In the genomic region with DNA sequence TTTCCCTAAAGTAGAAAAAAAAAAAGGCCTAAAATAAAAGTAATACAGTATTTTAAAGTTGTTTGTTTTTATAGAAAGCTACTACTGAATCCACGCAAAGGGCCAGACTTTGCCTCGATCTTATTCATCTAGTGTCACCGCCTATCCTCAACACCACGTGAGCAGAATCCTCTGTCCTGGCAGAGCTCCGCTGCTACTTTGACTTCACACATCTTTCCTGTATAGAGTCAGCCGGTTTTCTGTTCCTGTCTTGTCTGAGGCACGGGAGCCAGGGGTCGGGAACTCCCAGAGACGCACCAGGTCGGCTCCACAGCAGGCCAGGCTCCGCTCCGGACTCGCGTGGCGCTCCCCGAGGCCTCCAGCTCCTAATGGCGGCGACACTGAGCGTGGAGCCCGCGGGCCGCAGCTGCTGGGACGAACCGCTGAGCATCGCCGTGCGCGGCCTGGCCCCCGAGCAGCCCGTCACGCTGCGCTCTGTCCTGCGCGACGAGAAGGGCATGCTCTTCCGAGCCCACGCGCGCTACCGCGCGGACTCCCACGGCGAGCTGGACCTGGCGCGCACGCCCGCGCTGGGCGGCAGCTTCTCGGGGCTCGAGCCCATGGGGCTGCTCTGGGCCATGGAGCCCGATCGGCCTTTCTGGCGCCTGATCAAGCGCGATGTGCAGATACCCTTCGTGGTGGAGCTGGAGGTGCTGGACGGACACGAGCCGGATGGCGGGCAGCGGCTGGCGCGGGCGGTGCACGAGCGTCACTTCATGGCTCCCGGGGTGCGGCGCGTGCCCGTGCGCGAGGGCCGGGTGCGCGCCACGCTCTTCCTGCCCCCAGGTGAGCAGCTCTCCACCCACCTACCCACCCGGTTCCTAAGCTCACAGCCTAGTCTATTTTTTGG, we compare ENCODE assay signal across 8 mouse cellular contexts. TPM values are rescaled to one million over a fixed set of nuclear protein-coding genes. Genes with fewer than 3 reads are reported as not detected.
DNase-seq lines count a peak whose midpoint lies in the region; ATAC-seq and TF ChIP-seq lines count a peak whose summit lies in the region.
"Not testable (repeated sequence)": the region's sequence is repeated elsewhere in the genome, so short reads cannot be mapped to it uniquely, and the experiment has no call there.

TSS of gene Acot6 (plus strand) at position 51 of the 889 bp plus-strand sequence.

- not testable (repeated sequence) for TF ChIP-seq CTCF in ES-Bruce4 (IDR thresholded peaks at IDR 0.05; ENCODE audit: low read depth, low read length)
- peak; percentile 37 for TF ChIP-seq CTCF in stomach, postnatal 0 days (IDR thresholded peaks at IDR 0.05; ENCODE audit: low read depth)

- intact Hi-C loops in heart, postnatal 36 days (cut with DNase I), result not testable (repeated sequence)

- WGBS in forebrain, embryonic 16.5 days, result under 1% methylated on average over 70 of the region's 80 CpGs
- under 1% methylated on average over 60 of the region's 80 CpGs for WGBS in liver, embryonic 16.5 days (ENCODE audit: insufficient replicate concordance)
- under 1% methylated on average over 50 of the region's 80 CpGs for WGBS in stomach, postnatal 0 days

- peak within 1 kb of the TSS; percentile 73 for H3K4me2 ChIP-seq in forebrain, embryonic 16.5 days (ENCODE audit: low read length)
- peak within 1 kb of the TSS; percentile 77 for H3K4me2 ChIP-seq in liver, embryonic 16.5 days (ENCODE audit: low read depth, low read length)
- H3K4me2 ChIP-seq in stomach, postnatal 0 days (replicated peaks; ENCODE audit: low read depth), result peak within 1 kb of the TSS; percentile 64

- not testable (repeated sequence) for H3K27me3 ChIP-seq in ES-Bruce4 (ENCODE audit: control insufficient read depth, insufficient read depth, low read length, poor library complexity, severe bottlenecking); forebrain, embryonic 16.5 days (replicated peaks; ENCODE audit: control insufficient read depth, insufficient read depth, low read length); liver, embryonic 16.5 days (ENCODE audit: control insufficient read depth, insufficient read depth, low read depth, low read length); stomach, postnatal 0 days (ENCODE audit: control insufficient read depth, insufficient read depth, low read length)

- peak within 1 kb of the TSS; percentile 62 for H3K4me3 ChIP-seq in ES-Bruce4 (ENCODE audit: low read depth, low read length)
- peak within 1 kb of the TSS; percentile 59 for H3K4me3 ChIP-seq in forebrain, embryonic 16.5 days (replicated peaks; ENCODE audit: low read length)
- peak within 1 kb of the TSS; percentile 61 for H3K4me3 ChIP-seq in liver, embryonic 16.5 days (ENCODE audit: low read depth, low read length)
- H3K4me3 ChIP-seq in stomach, postnatal 0 days (ENCODE audit: low read depth, low read length), result peak within 1 kb of the TSS; percentile 52

- TF ChIP-seq EP300 in ES-Bruce4 (IDR thresholded peaks at IDR 0.05; ENCODE audit: insufficient read depth, low read depth, low read length); stomach, postnatal 0 days (optimal IDR thresholded peaks at IDR 0.05): not testable (repeated sequence)

- ATAC-seq in forebrain, embryonic 16.5 days, result peak; percentile 82
- peak; percentile 62; the same call in 1 of the 2 replicates for ATAC-seq in liver, embryonic 16.5 days (ENCODE audit: low read depth)
- ATAC-seq in stomach, postnatal 0 days (ENCODE audit: low FRiP score, low TSS enrichment), result peak; percentile 81

- H3K27ac ChIP-seq in ES-Bruce4 (ENCODE audit: insufficient read depth, low read length); liver, embryonic 16.5 days (ENCODE audit: low read length): not testable (repeated sequence)
- peak within 1 kb of the TSS; percentile 44; the same call in 1 of the 2 replicates for H3K27ac ChIP-seq in forebrain, embryonic 16.5 days (ENCODE audit: low read length)
- H3K27ac ChIP-seq in stomach, postnatal 0 days (replicated peaks), result peak within 1 kb of the TSS; percentile 76

- peak; percentile 49 for DNase-seq in cerebellum, adult 8-10 months
- peak; percentile 43 to 53 for DNase-seq in heart, postnatal 36 days
- DNase-seq in kidney, postnatal 4 days, result peak; percentile 65 to 77
- DNase-seq in neural tube, embryonic 10.5 days (ENCODE audit: extremely low spot score, low spot score), result peak; percentile 73
- DNase-seq in stomach, postnatal 0 days (ENCODE audit: low spot score), result peak; percentile 56

- not testable (repeated sequence) for H3K36me3 ChIP-seq in ES-Bruce4 (ENCODE audit: control insufficient read depth, insufficient read depth, low read length, poor library complexity, severe bottlenecking); forebrain, embryonic 16.5 days (ENCODE audit: control insufficient read depth, insufficient read depth); liver, embryonic 16.5 days (ENCODE audit: control insufficient read depth, insufficient read depth); stomach, postnatal 0 days (ENCODE audit: control insufficient read depth, insufficient read depth, low read length)

- TF ChIP-seq POLR2A in ES-Bruce4 (IDR thresholded peaks at IDR 0.05; ENCODE audit: insufficient read depth, low read length), result not testable (repeated sequence)

- H3K9ac ChIP-seq in ES-Bruce4 (ENCODE audit: low read depth, poor library complexity, severe bottlenecking), result peak within 1 kb of the TSS; percentile 38
- H3K9ac ChIP-seq in forebrain, embryonic 16.5 days (replicated peaks; ENCODE audit: low read depth, low read length), result peak within 1 kb of the TSS; percentile 66
- peak within 1 kb of the TSS; percentile 56 for H3K9ac ChIP-seq in liver, embryonic 16.5 days (ENCODE audit: low read depth, low read length)
- H3K9ac ChIP-seq in stomach, postnatal 0 days (ENCODE audit: low read length), result peak within 1 kb of the TSS; percentile 72

- H3K9me3 ChIP-seq in ES-Bruce4 (replicated peaks; ENCODE audit: control insufficient read depth, insufficient read depth, low read length, poor library complexity, severe bottlenecking); forebrain, embryonic 16.5 days (ENCODE audit: control insufficient read depth, low read length); liver, embryonic 16.5 days (replicated peaks; ENCODE audit: control insufficient read depth, low read length); stomach, postnatal 0 days (ENCODE audit: control insufficient read depth, low read length): not testable (repeated sequence)

- not testable (repeated sequence) for H3K4me1 ChIP-seq in ES-Bruce4 (ENCODE audit: control insufficient read depth, insufficient read depth, low read length); forebrain, embryonic 16.5 days (replicated peaks; ENCODE audit: control insufficient read depth, insufficient read depth, low read length); liver, embryonic 16.5 days (ENCODE audit: control insufficient read depth, low read depth, low read length); stomach, postnatal 0 days (replicated peaks; ENCODE audit: control insufficient read depth, insufficient read depth)

RNA-seq across cellular contexts. Expression of gene Acot6, which starts in this region (rescaled TPM):
- 0.78 and 1.1 TPM in 2 replicates for polyA plus RNA-seq in ES-Bruce4 (2011; ENCODE audit: insufficient read depth, insufficient read length, low read depth, missing spikeins)
- 1.4 and 1.6 TPM in 2 replicates for polyA plus RNA-seq in forebrain, embryonic 16.5 days (2015; fragmentation: Nextera tagmentation; extraction: Ambion mirVana)
- total RNA-seq in heart, postnatal 36 days (2021), result 1 to 10 TPM; 1.7 to 3.3 TPM
- 0.33 and 0.41 TPM in 2 replicates for polyA plus RNA-seq in liver, embryonic 16.5 days (2015; fragmentation: Nextera tagmentation; extraction: Ambion mirVana)
- polyA plus RNA-seq in stomach, postnatal 0 days (2015; fragmentation: Nextera tagmentation; extraction: Ambion mirVana), result 1.3 TPM in 2 replicates

Comparison
In these comparisons a context has a peak if more than half of its experiments do, and no peak if none do; other contexts are left out.
1. Peak in ATAC-seq, H3K4me3 ChIP-seq, H3K9ac ChIP-seq and H3K4me2 ChIP-seq in liver, embryonic 16.5 days; RNA of the gene not detected or under 1 TPM.